Mouse (Mus musculus) forebrain, embryonic 12.5 days (tissue): ENCODE results near the gene Pald1. TPM values are rescaled to one million over a fixed set of nuclear protein-coding genes. Genes with fewer than 3 reads are reported as not detected.

Experiments
- ATAC-seq: fragments of 200-750 bp; cut with Nextera tagmentation; 2 replicates; pipeline ENCODE4 v1.8.0; 2017; ENCODE audit warnings: moderate TSS enrichment; ENCODE audit not compliant: low FRiP score
- H3K27ac ChIP-seq: fragments of 300-500 bp; sonication (generic); 2 replicates; pipeline ENCODE4 v1.5.1; 2016; ENCODE audit warnings: mild to moderate bottlenecking
- H3K27me3 ChIP-seq: fragments of 300-500 bp; sonication (generic); 2 replicates; pipeline ENCODE4 v1.6.1; 2016; ENCODE audit warnings: mild to moderate bottlenecking
- H3K36me3 ChIP-seq: fragments of 300-500 bp; sonication (generic); replicated peaks from 2 replicates; pipeline ENCODE4 v1.6.1; 2016; ENCODE audit warnings: mild to moderate bottlenecking
- H3K4me1 ChIP-seq: fragments of 300-500 bp; sonication (generic); 2 replicates; pipeline ENCODE4 v1.6.1; 2016
- H3K4me2 ChIP-seq: fragments of 300-500 bp; sonication (generic); 2 replicates; pipeline ENCODE4 v1.6.1; 2016; ENCODE audit warnings: mild to moderate bottlenecking, moderate library complexity
- H3K4me3 ChIP-seq: fragments of 300-500 bp; sonication (generic); replicated peaks from 2 replicates; pipeline ENCODE4 v1.5.1; 2016; ENCODE audit warnings: mild to moderate bottlenecking
- H3K9ac ChIP-seq: fragments of 300-500 bp; sonication (generic); 2 replicates; pipeline ENCODE4 v1.6.1; 2016; ENCODE audit warnings: mild to moderate bottlenecking
- H3K9me3 ChIP-seq: fragments of 300-500 bp; sonication (generic); 2 replicates; pipeline ENCODE4 v1.6.1; 2016
- WGBS: fragments of 180-500 bp; shearing (Covaris S2); methylation state at CpG from one replicate; pipeline ENCODE4 v1.1.7; 2016; 5-methylcytosine and 5-hydroxymethylcytosine counted together
- polyA plus RNA-seq: library from polyadenylated mRNA; unstranded; fragments of >200 nt; fragmentation: Nextera tagmentation; extraction: Ambion mirVana; gene quantifications from 2 replicates; pipeline ENCODE4 v1.2.1, GENCODE M21; 2016

Pald1 gene
- polyA plus RNA-seq, 1 experiment from 2014 or later: 20.7 TPM

DNA sequence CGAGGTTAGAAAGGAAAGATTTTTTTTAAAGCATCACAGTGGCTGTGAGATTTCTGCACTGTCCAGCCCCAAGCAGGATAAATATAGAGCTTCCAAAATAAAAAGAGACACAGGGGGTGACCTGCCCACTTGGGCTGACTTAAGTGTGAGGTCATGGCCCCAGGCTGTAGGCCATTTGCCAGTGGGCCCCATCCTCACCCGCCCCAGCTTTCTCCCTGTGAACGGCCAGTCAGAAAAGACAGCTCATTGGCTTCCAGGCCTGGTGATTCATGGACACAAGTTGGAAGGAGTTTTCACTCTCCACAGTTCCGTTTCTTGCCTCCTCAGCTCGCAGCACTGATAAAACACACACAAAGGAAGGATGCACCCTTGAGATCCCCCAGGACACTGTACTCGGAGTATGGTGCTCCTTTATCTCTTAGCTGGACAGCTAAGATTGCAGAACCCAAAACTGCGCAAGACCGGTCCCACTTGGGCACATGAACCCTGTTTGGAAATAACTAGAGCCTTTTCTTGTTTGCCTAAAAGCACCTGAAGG is 111.2 kb downstream of the Pald1 start:
- peaks cover 15% of the 10 kb centered on the region for H3K4me1 ChIP-seq
- no peaks in the 10 kb centered on the region for H3K9me3 ChIP-seq
- H3K27ac ChIP-seq: no peak overlapping the region
- H3K4me3 ChIP-seq: no peak overlapping the region
- WGBS: 56% methylated on average over 8 of the region's 8 CpGs
- ATAC-seq: no peak
- H3K4me2 ChIP-seq: no peak overlapping the region; the same call in 1 of the 2 replicates
- H3K27me3 ChIP-seq: peaks cover 42% of the 10 kb centered on the region
- no peak overlapping the region for H3K9ac ChIP-seq
- no peaks in the 10 kb centered on the region for H3K36me3 ChIP-seq

Other genes starting within 250 kb of the Pald1 start
- 76.1 and 80.9 TPM in 2 replicates for gene Sgpl1, start 235.8 kb downstream of the Pald1 start, polyA plus RNA-seq
- gene Tbata, start 211.6 kb downstream of the Pald1 start, polyA plus RNA-seq: 0.31 and 0.49 TPM in 2 replicates
- 0.36 and 0.45 TPM in 2 replicates for gene Adamts14, start 110.1 kb downstream of the Pald1 start, polyA plus RNA-seq
- not detected in 2 replicates for gene Prf1, start 85.7 kb downstream of the Pald1 start, polyA plus RNA-seq
- 0.15 TPM in 1 of 2 replicates, not detected in the other for gene Nodal, start 34.4 kb upstream of the Pald1 start, polyA plus RNA-seq
- 87.6 and 88.3 TPM in 2 replicates for gene Eif4ebp2, start 69.1 kb upstream of the Pald1 start, polyA plus RNA-seq
- 14.4 and 15.7 TPM in 2 replicates for gene Lrrc20, start 92.3 kb upstream of the Pald1 start, polyA plus RNA-seq
- 0.18 and 0.36 TPM in 2 replicates for gene Npffr1, start 212.0 kb upstream of the Pald1 start, polyA plus RNA-seq